Mouse (Mus musculus): ENCODE measurements around the gene Senp3.

DNA sequence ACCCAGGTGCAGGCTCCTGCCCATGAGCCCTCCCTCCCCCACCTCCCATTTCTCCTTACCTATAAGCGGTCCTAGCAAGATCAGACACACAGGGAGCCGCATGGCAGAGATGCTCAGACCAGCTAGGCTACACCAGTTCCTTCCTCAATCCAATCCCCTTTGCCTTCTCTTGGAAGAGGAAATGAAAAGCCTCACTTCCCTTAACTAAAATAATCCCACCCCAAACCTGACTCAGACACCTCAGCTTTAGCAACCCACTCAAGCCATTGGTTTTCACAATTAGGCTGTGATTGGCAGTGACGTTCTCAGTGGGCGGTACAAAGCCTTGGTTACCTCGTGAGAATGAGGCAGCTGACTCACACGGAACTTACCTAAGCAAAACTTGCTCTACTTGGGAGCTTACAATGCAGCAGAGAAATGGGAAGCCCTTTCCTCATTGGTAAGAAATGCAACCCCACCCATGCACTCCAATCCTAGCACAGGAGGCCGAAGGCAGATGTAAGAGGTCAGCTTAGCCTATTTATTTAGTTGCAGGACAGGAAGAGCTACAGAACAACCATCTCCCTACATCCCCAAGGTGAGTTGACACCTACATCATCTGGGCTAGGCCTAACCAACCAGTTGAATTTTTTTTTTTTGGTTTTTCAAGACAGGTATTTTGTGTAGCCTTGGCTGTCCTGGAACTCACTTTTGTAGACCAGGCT is 15.8 kb downstream of the Senp3 start, which contains the start of gene Cd68:
- TF ChIP-seq CTCF (conservative IDR thresholded peaks at IDR 0.05; ENCODE audit: low read length): no peak
- no peak; the same call in 1 of the 2 replicates for TF ChIP-seq NANOG (IDR thresholded peaks at IDR 0.05; ENCODE audit: borderline replicate concordance, low read length)
